Mouse (Mus musculus): ENCODE data around the gene Eif3j1.
"Not testable (repeated sequence)": the region's sequence is repeated elsewhere in the genome, so short reads cannot be mapped to it uniquely, and the experiment has no call there.

Eif3j1 gene

DNA sequence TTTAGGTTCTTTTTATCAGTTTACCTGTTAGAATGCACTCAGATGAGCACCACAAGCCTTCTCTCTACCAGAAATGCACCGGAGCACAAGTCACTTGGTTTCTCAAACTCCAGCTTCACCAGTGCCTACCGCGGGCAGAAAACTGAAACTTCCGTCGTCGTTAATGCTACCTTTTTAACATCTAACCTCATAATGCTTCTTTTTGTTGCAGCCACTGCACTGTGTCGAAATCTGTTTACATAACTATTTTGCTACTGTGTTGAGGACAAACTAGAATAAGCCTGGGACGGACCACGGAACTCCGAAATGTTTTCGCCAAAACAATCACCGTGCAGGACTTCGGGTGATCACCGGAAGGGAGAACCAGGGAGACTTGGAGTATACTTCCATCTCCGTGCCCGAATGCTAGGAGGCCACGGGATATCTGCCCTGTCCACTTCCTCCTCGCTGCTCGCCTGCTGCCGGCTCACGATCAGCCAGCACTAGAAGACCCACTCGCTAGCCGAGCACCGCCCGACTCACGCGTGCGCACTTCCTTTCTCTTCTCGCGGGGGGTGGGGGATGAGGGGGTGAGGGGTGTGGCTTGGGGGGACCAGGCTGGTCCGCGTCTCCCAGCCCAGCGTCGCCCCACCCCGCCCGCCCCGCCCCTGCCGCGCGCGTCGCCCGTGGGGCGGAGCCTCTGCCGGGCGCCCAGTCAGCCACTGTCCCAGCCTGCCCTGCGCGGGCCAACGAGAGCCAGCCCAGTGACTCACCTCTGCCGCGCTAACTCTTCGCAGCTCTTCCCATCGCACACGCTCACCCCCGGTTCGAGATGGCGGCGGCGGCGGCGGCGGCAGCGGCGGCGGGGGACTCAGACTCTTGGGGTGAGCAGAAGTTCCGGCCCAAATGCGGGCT lies at the start of gene Eif3j1:
TSS of gene Eif3j1 (plus strand) at position 685 of the 894 bp plus-strand sequence.
- peak; percentile 88 for DNase-seq

DNA sequence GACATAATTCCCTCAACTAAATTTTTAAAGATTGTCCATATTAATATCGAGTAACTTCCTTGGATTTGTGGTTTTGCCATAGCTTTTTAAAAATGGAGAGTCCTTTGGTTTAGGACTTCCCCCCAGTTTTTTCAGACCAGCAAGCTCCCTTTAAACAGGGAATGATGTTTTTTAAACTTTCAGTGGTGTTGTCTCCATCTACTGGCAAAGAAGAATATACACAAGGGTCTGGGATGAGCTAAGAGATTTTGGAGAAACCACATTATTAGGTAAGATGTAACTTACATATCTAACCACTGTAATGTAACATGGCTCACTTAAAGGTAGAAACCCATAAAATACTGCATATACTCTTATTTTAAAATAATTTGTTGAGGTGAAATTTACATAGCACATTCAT lies 32.6 kb upstream of the Eif3j1 start:
- DNase-seq = no peak

DNA sequence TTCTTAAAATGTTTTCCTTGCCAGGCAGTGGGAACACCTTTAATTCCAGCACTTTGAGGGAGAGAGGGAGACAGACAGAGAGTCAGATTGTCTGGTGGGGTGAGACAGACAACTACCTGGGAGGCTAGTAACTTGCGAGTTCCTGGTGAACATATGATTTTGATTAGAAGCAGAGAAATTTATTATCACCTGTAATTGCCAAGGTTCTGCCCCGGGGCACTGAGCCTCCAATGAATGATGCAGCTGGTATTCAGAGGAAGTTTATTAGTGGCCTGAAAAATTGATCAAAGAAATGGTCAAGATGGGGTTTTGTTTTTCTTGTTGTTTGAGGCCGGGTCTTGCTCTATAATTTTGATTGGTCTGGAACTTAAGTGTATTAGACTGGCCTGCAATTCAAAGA lies 19.5 kb upstream of the Eif3j1 start:
- DNase-seq = no peak

DNA sequence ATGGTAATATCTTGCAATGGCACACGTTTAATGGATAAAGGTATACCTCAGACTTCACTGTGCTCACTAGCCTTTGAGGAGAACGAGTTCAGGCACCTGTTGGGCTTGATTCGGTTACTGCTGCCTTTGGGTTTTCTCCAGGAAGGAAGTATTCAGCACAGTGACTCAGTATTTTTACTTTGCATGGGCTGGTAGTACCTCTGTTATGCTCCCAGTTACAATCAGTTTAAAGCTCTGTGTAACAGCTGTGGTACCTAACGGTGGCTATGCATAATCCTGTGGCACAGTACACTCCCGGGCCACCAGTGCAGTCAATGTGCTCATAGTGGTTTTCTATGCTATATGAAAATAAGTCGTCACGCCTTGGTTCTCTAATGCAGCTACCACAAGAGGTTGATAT lies 16.9 kb upstream of the Eif3j1 start:
- no peak for DNase-seq

DNA sequence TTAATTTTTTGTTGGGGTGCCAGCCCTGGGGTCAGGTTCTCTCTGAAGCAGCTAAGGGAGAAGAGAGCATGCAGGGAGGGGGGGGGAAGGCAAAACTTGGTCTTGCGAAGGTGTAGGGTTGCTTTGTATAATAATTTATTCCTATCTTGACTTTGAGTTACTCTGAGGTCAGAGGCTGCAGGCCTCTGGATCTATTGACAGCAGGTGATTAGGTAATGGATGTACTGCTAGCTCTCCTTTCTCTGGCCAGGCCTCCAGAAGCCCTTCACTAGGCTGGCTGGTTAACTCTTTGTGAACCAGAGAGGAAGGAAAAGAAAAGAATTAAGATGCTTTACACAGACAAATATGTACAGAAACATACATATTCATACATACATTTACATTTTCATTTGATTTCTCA lies 9.6 kb upstream of the Eif3j1 start:
- no peak for DNase-seq

DNA sequence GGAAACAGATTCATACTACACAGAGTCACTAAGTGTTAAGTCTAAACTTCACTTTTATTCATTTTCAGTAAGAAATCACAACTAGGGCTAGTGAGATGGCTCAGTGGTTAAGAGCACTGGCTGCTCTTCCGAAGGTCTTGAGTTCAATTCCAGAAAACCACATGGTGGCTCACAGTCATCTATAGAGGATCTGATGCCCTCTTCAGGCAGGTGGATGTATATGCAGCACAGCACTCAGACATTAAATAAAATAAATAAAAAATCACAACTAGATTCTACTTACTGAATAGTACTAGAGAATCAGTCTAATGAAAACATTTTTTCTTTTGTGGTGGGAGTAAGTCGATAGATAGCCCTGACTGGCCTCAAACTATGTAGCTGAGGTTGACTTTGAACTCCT lies 6.1 kb upstream of the Eif3j1 start:
- no peak for DNase-seq

DNA sequence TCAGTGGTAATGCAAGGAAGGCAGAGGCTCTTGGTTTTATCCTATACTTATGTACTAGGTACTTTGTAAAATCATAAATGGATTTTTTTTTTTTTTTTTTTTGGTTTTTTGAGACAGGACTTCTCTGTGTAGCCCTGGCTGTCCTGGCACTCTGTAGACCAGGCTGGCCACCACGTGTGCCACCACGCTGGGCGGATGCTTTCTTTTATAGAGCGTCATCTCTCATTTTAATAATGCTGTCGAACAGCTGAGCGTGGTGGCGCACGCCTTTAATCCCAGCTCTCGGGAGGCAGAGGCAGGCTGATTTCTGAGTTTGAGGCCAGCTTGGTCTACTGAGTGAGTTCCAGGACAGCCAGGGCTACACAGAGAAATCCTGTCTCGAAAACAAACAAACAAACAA lies 1.3 kb upstream of the Eif3j1 start:
- not testable (repeated sequence) for DNase-seq

DNA sequence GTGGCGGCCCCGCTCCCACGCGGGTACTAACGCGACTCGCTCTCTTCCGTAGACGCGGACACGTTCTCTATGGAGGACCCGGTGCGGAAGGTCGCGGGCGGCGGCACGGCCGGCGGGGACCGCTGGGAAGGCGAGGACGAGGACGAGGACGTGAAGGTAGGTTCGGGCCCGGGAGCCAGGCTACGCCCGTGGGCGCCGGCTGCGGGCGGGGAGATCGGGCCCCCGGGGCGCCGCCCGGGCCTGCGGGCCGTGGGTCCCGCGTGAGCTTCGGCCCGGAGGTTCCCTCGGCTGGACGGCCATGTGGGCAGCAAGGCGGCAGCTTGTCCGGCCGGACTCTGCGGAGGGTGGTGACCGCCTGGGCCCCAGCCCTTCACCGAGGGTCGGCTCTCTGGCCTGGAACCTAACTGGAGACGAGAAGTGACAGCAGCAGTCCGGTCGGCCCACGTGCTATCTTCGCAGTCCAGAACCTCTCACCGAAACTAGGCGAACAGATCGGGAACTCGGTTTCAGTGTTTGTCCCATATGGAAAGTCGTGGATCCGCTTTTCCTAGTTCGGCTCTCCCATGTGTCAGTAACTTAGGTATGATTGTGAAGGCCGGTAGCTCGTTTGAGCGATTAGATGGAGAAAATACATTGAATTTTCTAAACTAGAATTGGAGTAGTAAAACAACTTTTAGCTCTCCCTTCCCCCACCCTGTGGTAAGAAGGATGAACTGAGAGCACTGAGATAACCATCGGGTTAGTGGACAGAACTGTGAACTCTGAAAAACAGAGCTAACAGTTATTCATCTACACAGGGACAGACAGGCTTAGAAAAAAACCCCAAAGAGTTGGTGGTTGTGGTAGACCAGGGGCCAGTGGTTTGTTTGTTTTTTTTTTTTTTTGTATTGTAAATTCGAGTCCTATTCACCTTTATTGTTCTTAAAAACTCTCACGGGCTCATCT lies 682 bp downstream of the Eif3j1 start:
- DNase-seq = peak; percentile 51

DNA sequence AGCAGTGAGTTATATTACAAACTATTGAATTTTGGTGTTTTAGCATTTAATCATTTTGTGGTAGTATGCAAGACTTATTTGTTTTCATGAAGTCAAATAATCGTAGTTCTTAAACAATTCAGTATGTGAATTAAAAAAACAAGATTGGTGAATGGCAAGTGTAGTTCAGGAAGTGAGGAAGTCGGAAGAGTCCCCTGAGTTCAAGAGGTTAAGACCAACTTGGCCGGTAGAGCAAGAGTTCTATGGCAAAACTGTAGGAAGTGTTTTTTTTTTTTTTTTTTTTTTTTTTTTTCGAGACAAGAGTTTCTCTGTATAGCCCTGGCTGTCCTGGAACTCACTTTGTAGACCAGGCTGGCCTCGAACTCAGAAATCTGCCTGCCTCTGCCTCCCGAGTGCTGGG lies 3.6 kb downstream of the Eif3j1 start:
- no peak for DNase-seq

DNA sequence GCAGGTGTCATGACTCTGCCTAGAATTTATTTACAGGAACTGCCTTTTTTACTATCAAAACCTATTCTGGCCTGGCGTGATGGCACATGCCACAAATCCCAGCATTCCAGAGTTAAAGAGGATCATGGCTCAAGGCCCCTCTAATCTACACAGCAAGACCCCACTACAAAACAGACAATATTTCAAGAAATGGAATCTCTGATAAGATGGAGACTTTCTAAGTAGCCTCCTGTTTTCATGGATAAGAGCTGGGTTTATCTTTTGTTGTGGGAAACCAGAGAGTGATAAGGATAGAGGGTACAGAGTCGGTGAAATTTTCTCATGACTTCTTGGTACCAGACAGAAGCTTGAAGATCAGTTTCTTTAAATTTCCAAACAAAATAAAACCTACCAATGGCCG lies 7.7 kb downstream of the Eif3j1 start:
- DNase-seq = no peak

DNA sequence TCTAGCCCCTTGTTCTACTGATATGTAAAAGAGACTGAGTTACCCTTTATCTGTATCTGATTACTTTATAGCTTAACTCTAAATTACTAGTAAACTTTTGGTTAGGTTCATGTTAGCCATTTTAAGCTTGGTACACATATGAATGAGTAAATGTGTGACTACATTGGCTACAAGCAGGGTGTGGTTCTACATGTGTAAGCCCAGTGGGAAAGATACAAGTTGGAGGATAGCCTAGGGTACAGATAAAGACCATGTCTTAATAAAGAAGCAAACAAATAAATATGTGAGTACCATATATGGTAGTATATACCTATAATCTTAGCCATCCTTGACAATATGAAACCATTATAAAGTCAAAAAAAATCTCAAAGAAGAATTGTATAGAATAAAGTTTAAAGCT lies 15.6 kb downstream of the Eif3j1 start:
- no peak for DNase-seq

DNA sequence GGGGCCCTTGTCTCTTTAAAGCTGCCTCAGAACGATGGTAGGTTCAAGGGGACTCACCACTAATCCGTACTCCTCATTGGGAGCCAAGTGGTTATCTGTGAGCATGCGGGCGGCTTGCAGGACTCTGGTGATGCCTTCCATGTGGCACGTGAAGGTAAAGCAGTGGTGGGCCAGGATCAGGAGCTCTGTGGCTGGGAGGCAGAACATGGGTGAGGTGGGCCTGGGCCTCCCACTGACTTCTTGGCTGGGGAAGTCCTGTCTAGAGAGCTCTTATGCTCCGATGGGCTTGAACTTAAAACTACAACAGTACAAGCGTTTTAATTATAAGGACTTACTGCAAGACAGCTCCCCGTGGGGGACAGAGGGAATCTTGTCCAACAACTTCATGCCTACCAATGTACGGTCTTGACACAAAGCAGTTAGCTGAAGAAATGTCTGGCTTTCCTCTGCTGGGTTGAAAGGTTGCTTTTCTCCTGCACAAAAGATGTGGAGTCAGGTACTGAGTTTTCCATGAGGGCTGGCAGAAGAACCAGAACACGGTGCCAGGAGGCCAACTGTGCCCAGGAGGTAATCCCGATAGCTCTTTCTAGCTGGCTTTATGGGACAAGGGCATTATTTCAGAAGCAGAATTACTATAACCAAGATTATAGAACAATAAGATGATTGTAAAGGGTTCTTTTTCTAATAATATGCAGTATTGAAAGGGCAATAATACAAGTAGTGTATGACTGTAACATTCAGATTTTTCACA lies 31.2 kb downstream of the Eif3j1 start:
- DNase-seq = no peak

DNA sequence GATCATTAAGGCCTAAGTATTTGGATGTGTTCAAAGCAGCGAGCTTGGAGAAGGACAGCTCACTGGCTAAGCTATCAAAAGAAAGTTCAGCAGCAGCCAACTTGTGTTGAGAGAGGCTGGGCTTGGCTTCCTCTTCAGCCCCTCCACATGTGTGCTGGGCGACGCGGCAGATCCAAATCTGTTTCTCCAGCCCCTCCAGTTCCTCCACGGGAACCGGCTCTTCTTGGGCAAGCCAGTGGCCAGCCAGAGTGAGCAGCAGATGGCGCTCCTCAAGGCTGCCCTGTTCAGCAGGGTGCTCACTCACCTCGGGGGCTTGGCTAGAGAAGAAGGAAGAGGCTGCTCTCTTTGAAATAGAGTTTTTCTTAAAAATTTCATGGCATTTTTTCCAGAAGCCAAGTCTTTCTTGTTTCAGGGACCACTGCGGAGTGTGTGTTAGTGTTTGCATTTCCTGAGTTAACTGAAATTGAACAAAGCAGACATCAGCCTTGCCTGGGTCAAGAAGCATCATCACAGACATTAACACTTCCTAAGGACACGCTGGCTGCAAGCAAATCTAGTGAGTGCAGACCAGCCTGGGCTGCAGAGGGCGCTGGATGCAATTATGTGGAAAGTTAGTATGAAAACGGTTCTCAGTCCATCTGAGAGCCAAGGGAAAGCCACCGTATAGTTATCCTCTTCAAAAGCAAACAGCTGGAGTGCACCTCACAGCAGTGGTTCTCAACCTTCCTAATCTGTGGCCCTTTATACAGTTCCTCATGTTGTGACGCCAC lies 37.0 kb downstream of the Eif3j1 start:
- DNase-seq = no peak

DNA sequence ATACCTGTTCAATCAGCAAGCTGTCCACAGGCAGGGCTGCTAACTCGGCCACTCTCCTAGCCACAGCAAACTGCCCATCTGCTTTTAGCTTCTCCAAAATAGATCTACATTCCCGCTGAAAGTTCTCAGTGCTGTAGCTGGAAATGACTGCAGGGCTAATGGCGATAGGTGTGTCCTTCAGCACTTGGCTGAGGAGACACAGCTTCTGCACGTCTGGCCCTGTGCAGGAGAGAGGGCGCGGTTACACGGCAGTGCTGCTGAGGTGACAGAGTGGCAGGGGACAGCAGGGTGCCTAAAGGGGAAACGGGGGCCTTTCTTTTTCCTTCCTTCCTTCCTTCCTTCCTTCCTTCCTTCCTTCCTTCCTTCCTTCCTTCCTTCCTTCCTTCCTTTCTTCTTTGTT lies 37.9 kb downstream of the Eif3j1 start:
- no peak for DNase-seq

DNA sequence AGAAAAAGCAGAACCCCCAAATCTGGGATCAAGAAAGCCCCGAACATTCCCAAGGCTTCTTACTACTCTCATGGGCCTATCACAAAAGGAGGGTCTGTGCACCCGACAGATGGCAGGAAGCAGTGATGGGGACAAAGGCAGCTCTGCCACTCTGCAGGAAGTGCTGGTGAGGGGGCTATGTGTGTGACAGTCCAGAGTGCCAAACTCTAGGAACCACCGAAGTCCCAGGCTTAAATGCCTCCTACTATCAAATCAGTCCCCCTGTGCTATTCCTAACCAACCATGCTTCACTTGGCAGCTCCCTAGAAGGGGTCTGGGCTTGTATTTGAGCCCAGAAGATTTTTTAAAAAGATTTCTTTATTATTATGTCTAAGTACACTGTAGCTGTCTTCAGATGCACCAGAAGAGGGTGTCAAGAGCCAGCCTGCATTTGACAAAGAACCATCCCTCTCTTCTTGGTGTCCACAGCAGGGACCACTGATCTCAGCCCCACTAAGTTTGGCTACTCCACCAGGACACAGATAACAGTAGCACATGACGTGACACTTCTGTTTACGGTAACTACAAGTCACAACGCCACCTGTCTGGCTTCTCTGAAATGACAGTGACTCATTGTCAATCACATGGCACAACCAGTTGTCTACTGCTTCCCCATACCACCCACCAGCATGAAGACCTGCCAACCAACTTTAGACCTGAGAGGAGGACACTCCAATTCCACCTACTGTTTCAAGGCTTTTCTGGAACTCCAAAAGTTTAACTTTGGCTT lies 41.0 kb downstream of the Eif3j1 start:
- no peak for DNase-seq

DNA sequence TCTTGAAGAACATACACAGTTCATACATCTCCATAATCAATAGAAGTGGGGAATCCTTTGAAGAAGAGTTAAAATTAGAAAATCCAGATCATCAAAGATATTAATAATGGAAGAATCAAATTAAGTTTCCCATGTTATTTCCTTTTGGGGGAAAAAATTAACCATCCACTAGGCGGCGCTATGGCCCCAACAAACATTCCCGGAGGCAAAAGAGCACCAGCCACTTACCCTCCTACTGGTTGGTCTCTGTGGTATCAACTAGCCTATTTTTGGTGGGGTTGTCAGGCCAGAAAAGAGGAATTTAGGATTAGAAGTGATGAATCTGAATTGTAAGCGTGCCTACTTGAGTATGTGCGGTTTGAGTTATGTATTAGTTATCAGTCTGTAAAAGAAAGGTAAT lies 41.6 kb downstream of the Eif3j1 start:
- peak; percentile 61 for DNase-seq

DNA sequence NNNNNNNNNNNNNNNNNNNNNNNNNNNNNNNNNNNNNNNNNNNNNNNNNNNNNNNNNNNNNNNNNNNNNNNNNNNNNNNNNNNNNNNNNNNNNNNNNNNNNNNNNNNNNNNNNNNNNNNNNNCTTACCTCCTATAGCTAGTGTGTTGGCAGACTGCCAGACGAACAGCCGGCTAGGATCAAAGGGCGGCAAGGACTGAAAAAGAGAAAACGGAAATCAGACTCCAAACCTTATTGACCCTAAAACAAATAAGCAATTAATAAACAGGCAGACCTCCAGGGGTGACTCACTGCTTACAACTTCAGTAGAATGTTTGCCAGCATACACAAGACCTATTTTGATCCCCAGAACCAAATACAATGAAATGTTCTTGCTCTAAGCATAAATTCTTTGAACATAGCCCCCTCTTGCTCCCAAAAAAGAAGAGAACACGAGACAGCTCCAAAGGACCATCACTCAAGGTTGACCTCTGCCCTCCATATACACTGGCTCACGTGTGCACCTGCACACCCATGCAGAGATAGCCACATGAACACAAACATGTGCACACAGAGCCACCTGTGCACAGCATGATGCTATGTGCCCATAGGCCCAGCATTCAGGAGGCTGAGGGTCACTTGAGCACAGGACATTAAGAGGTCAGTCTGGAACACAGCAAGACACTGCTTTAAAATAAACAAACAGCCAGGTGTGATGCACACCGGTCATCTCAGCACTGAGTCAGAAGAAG lies 53.5 kb downstream of the Eif3j1 start:
- DNase-seq = peak; percentile 20

DNA sequence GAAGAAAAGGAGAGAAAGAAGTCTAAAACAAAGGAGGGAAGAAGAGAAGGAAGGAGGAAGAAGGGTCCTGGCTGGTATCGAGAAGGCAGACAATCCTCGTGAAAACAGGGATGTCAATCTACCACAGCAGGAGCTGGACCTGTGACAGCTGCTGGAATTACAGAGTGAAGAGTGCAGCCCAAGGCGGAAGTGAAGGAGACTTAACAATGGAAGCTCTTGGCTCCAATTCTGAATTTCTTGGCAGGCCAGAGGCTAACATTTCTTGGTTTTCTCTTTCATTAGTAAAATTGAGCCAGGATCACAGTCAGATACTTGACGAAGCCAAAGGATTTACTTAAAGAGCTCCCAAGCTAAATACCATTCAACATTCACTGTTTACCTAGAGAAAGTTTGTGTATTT lies 58.1 kb downstream of the Eif3j1 start:
- DNase-seq = no peak

DNA sequence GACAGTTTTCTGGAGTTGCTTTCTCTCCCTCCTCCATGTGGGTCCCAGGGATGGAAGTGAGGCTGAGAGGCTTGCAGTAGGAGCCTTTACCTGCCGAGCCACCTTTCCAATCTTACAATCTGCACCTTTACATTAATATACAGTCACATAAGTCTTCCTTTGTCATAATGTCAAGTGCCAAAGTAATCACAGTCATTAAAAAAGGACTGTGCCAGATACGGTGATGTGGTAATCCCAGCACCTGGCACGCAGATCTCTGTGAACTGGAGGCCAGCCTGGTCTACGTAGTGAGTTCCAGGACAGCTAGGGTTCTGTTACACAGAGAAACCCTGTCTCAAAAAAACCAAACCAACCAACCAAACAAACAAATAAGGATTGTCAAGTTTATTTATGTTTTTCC lies 65.5 kb downstream of the Eif3j1 start:
- no peak for DNase-seq

DNA sequence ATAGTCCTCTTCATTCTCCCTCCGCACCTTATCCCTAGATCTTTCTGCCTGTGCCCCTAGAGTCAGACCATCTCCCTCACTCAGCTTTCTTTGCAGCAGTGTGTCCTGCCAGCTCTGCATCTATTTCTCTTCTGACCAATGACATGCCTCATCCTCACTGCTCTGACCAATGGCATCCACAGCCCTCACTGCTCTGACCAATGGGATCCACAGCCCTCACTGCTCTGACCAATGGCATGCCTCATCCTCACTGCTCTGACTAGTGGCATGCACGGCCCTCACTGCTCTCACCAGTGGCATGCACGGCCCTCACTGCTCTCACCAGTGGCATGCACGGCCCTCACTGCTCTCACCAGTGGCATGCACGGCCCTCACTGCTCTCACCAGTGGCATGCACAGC lies 69.3 kb downstream of the Eif3j1 start:
- DNase-seq = not testable (repeated sequence)

DNA sequence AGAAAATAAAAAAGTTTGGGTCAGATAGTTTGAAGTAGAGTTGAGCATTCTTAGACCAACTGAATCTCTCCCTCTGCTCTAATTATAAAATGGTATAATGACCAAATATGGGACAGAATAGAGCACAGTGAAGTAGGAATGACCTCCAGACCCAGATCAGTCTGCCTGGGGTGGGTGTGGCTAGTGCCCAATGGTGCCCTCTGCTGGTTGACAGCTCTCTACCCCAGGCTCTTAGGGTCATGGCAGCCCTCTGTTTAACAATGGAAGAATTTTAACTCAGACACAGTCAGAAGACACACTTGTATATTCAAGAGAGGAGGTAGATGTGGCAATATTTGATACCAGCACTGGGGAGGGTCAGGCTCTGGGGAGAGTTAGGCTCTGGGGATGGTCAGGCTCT lies 73.7 kb downstream of the Eif3j1 start:
- DNase-seq = peak; percentile 47

Measured in kidney, adult 9 months (tissue).